Comparison of ENCODE assay signal across 28 mouse cellular contexts in the genomic region with DNA sequence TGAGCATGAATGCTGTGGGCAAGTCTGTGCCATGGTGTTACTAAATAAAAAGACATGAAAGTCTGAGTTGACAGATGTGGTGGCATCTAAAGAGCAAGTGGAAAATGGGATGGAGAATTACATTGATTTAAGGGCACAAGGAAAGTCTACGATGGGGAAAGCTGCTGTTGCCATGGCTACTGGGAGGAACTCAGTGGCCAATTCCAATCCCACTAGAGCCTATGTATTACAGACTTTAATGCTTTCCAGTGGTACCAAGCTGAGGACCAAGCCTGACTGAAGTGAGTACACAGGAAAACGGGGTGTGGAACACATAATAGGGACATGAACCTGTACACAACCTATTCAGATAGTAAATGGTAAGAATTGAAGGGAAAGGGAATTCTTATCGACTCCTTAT.
DNase-seq lines count a peak whose midpoint lies in the region; ATAC-seq and TF ChIP-seq lines count a peak whose summit lies in the region.
"Had no signal": no experiment of that assay in that cellular context is flagged by ENCODE, and none has a peak within 500 bp of the region (broad histone marks: within the 10 kb centered on the region; RNA-seq: fewer than 3 reads in every experiment).

No protein-coding gene starts in this region.

- no peak overlapping the region for H3K4me3 ChIP-seq in forebrain, postnatal 0 days (ENCODE audit: low read depth, low read length)
- no peak overlapping the region for H3K4me3 ChIP-seq in forebrain, embryonic 11.5 days (ENCODE audit: low read depth, low read length)
- no peak overlapping the region for H3K4me3 ChIP-seq in midbrain, embryonic 16.5 days (ENCODE audit: low read depth, low read length)
- no peak overlapping the region for H3K4me3 ChIP-seq in midbrain, embryonic 11.5 days (ENCODE audit: low read depth, low read length)
- H3K4me3 ChIP-seq: embryonic facial prominence, embryonic 10.5 days; embryonic facial prominence, embryonic 13.5 days; erythroblast, embryonic 14.5 days; forebrain, embryonic 13.5 days; gastrocnemius, adult 2 months; hindbrain, embryonic 13.5 days had no signal

- no peak overlapping the region for H3K4me2 ChIP-seq in forebrain, postnatal 0 days (ENCODE audit: low read depth)
- H3K4me2 ChIP-seq in forebrain, embryonic 11.5 days (ENCODE audit: low read depth, low read length, severe bottlenecking) = no peak overlapping the region
- no peak overlapping the region for H3K4me2 ChIP-seq in midbrain, embryonic 16.5 days (ENCODE audit: low read length)
- no peak overlapping the region for H3K4me2 ChIP-seq in midbrain, embryonic 11.5 days
- H3K4me2 ChIP-seq: embryonic facial prominence, embryonic 13.5 days; forebrain, embryonic 13.5 days; heart, embryonic 11.5 days; hindbrain, embryonic 13.5 days had no signal

- no peaks in the 10 kb centered on the region for H3K36me3 ChIP-seq in forebrain, postnatal 0 days (ENCODE audit: insufficient read depth)
- no peaks in the 10 kb centered on the region for H3K36me3 ChIP-seq in forebrain, embryonic 11.5 days (ENCODE audit: control insufficient read depth, insufficient read depth, low read length)
- no peaks in the 10 kb centered on the region for H3K36me3 ChIP-seq in midbrain, embryonic 16.5 days (ENCODE audit: control insufficient read depth, insufficient read depth, low read length)
- no peaks in the 10 kb centered on the region for H3K36me3 ChIP-seq in midbrain, embryonic 11.5 days (ENCODE audit: control insufficient read depth, insufficient read depth, low read length)
- H3K36me3 ChIP-seq: embryonic facial prominence, embryonic 10.5 days; embryonic facial prominence, embryonic 13.5 days; G1E; hindbrain, embryonic 13.5 days had no signal

- peak; percentile 23 for DNase-seq in forebrain, postnatal 0 days
- no peak for DNase-seq in forebrain, embryonic 11.5 days (ENCODE audit: low spot score)
- no peak for DNase-seq in midbrain, embryonic 11.5 days (ENCODE audit: low spot score, missing footprints)
- peak; percentile 7 for DNase-seq in R1 (ENCODE audit: low read depth, low spot score)
- DNase-seq in urinary bladder, adult 2 months (ENCODE audit: low spot score) = no peak
- DNase-seq: adrenal gland, adult 2 months; adrenal gland, postnatal 14 days; cerebellum, adult 11-12 months; cerebellum, adult 8-10 months; cerebellum, postnatal 10 days; cerebellum, postnatal 36 days; embryo, embryonic 11 days; gastrocnemius, adult 2 months; gastrocnemius, postnatal 14 days; heart, adult 11 months had no signal

- no peak overlapping the region for H3K9ac ChIP-seq in forebrain, postnatal 0 days
- H3K9ac ChIP-seq in forebrain, embryonic 11.5 days (ENCODE audit: low read length) = no peak overlapping the region
- H3K9ac ChIP-seq in midbrain, embryonic 16.5 days (ENCODE audit: low read depth, low read length) = no peak overlapping the region
- no peak overlapping the region for H3K9ac ChIP-seq in midbrain, embryonic 11.5 days (ENCODE audit: low read length)
- H3K9ac ChIP-seq: embryonic facial prominence, embryonic 13.5 days; forebrain, embryonic 13.5 days; hindbrain, embryonic 13.5 days had no signal

- peak; percentile 50 for ATAC-seq in forebrain, postnatal 0 days
- ATAC-seq in forebrain, embryonic 11.5 days (replicated peaks; ENCODE audit: low FRiP score) = no peak
- 0 out of 2 replicates have a peak, but pooled peaks have one; percentile 58 for ATAC-seq in midbrain, embryonic 16.5 days
- ATAC-seq in midbrain, embryonic 11.5 days (ENCODE audit: low FRiP score) = no peak
- ATAC-seq: forebrain, embryonic 13.5 days; forebrain, embryonic 16.5 days; hindbrain, embryonic 16.5 days; inflammation-experienced regulatory T-cells, adult 6 months; Patski had no signal

- H3K27ac ChIP-seq in forebrain, postnatal 0 days (ENCODE audit: low read depth, low read length) = no peak overlapping the region
- no peak overlapping the region for H3K27ac ChIP-seq in forebrain, embryonic 11.5 days (ENCODE audit: low read depth, low read length)
- no peak overlapping the region for H3K27ac ChIP-seq in midbrain, embryonic 16.5 days (ENCODE audit: low read length)
- no peak overlapping the region for H3K27ac ChIP-seq in midbrain, embryonic 11.5 days (ENCODE audit: low read depth, low read length)
- H3K27ac ChIP-seq: embryonic facial prominence, embryonic 10.5 days; embryonic facial prominence, embryonic 13.5 days; forebrain, embryonic 13.5 days; gastrocnemius, adult 2 months; hindbrain, embryonic 13.5 days had no signal

- 58% methylated on average over 3 of the region's 3 CpGs for WGBS in forebrain, postnatal 0 days
- WGBS in forebrain, embryonic 11.5 days = 68% methylated on average over 3 of the region's 3 CpGs
- WGBS in midbrain, embryonic 16.5 days = 50% methylated on average over 3 of the region's 3 CpGs
- 68% methylated on average over 3 of the region's 3 CpGs for WGBS in midbrain, embryonic 11.5 days

- no peaks in the 10 kb centered on the region for H3K9me3 ChIP-seq in forebrain, postnatal 0 days (ENCODE audit: low read length)
- no peaks in the 10 kb centered on the region for H3K9me3 ChIP-seq in forebrain, embryonic 11.5 days (ENCODE audit: control insufficient read depth, low read length)
- H3K9me3 ChIP-seq in midbrain, embryonic 16.5 days (replicated peaks; ENCODE audit: control insufficient read depth, low read length, poor library complexity, severe bottlenecking) = no peaks in the 10 kb centered on the region
- no peaks in the 10 kb centered on the region for H3K9me3 ChIP-seq in midbrain, embryonic 11.5 days (ENCODE audit: control insufficient read depth, low read length)
- H3K9me3 ChIP-seq: embryonic facial prominence, embryonic 10.5 days; embryonic facial prominence, embryonic 13.5 days; forebrain, embryonic 13.5 days; G1E; hindbrain, embryonic 13.5 days had no signal

- H3K27me3 ChIP-seq in forebrain, postnatal 0 days (ENCODE audit: insufficient read depth, low read length) = no peaks in the 10 kb centered on the region
- H3K27me3 ChIP-seq in forebrain, embryonic 11.5 days (ENCODE audit: control insufficient read depth, insufficient read depth, low read length) = no peaks in the 10 kb centered on the region
- H3K27me3 ChIP-seq in midbrain, embryonic 16.5 days (ENCODE audit: control insufficient read depth, insufficient read depth, low read depth, low read length) = no peaks in the 10 kb centered on the region
- no peaks in the 10 kb centered on the region for H3K27me3 ChIP-seq in midbrain, embryonic 11.5 days (ENCODE audit: control insufficient read depth, insufficient read depth, low read length)
- H3K27me3 ChIP-seq: CH12.LX; embryonic facial prominence, embryonic 13.5 days; forebrain, embryonic 13.5 days; hindbrain, embryonic 13.5 days; Patski had no signal

- no peak for TF ChIP-seq CTCF in forebrain, postnatal 0 days (IDR thresholded peaks at IDR 0.05; ENCODE audit: low read depth)

- H3K4me1 ChIP-seq in forebrain, postnatal 0 days (ENCODE audit: insufficient read depth) = no peaks in the 10 kb centered on the region
- no peaks in the 10 kb centered on the region for H3K4me1 ChIP-seq in forebrain, embryonic 11.5 days (replicated peaks; ENCODE audit: control insufficient read depth, insufficient read depth, low read length)
- no peaks in the 10 kb centered on the region for H3K4me1 ChIP-seq in midbrain, embryonic 16.5 days (ENCODE audit: control insufficient read depth, insufficient read depth, low read length)
- H3K4me1 ChIP-seq in midbrain, embryonic 11.5 days (ENCODE audit: control insufficient read depth, insufficient read depth, low read length) = no peaks in the 10 kb centered on the region
- H3K4me1 ChIP-seq: embryonic facial prominence, embryonic 10.5 days; embryonic facial prominence, embryonic 13.5 days; forebrain, embryonic 13.5 days; hindbrain, embryonic 13.5 days had no signal

Comparison
In these comparisons a context has a peak if more than half of its experiments do, and no peak if none do; other contexts are left out.
1. ATAC-seq: peak in forebrain, postnatal 0 days (single experiment) and midbrain, embryonic 16.5 days (single experiment); none in forebrain, embryonic 11.5 days (single experiment) and midbrain, embryonic 11.5 days (single experiment).
2. DNase-seq: peak in forebrain, postnatal 0 days (single experiment) and R1 (single experiment); none in forebrain, embryonic 11.5 days (single experiment), midbrain, embryonic 11.5 days (single experiment) and urinary bladder, adult 2 months (single experiment).